Mouse (Mus musculus): ENCODE data around the gene Sfmbt1. TPM values are rescaled to one million over a fixed set of nuclear protein-coding genes. Genes with fewer than 3 reads are reported as not detected.
"Not testable (repeated sequence)": the region's sequence is repeated elsewhere in the genome, so short reads cannot be mapped to it uniquely, and the experiment has no call there.

The Sfmbt1 gene
- polyA plus RNA-seq, 1 experiment from 2014 or later = 12.1 TPM

DNA sequence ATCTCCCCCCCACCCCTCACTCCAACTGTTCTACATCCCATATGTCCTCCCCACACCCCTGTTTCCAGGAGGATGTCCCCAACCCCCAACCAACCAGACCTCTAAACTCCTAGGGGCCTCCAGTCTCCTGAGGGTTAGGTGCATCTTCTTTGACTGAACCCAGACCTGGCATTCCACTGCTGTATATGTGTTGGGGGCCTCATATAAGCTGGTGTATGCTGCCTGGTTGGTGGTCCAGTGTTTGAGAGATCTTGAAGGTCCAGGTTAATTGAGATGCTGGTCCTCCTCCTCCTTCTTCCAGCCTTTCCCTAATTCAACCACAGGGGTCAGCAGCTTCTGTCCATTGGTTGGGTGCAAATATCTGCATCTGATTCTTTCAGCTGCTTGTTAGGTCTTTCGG is 4.0 kb downstream of the Sfmbt1 start:
- H3K27me3 ChIP-seq (replicated peaks) = peaks cover 11% of the 10 kb centered on the region
- not testable (repeated sequence) for H3K9ac ChIP-seq; H3K4me2 ChIP-seq; H3K4me3 ChIP-seq (replicated peaks); ATAC-seq (ENCODE audit: insufficient read depth, low FRiP score, low read depth); H3K9me3 ChIP-seq; H3K36me3 ChIP-seq; H3K4me1 ChIP-seq; H3K27ac ChIP-seq
- 97% methylated on average over 1 of the region's 1 CpGs for WGBS

DNA sequence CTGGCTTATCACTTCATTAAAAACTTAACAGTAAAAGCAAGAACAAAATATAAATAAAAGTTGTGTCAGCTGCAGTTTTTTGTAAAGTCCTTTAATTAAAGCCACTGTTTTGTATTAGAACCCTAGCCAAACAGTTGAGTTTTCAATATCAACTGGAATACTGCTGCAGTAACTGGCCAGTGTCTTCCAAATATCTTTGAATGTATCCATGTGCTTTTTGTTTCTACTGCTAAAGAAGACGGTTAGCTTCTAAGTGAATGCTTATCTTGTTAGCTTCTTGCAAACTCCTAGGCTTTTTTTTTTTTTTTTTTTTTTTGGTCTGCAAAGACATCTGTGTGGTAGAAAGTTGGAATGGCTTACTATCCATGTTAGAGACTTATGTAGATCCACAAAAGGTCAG is 4.9 kb downstream of the Sfmbt1 start:
- H3K36me3 ChIP-seq = no peaks in the 10 kb centered on the region
- no peak overlapping the region for H3K9ac ChIP-seq
- H3K4me2 ChIP-seq = no peak overlapping the region
- no peak overlapping the region for H3K27ac ChIP-seq
- H3K27me3 ChIP-seq (replicated peaks) = peaks cover 9% of the 10 kb centered on the region; the same call in 1 of the 2 replicates
- WGBS = 51% methylated on average over 1 of the region's 1 CpGs
- 0 out of 2 replicates have a peak, but pooled peaks cover 8% of the 10 kb centered on the region for H3K4me1 ChIP-seq
- no peak for ATAC-seq (ENCODE audit: insufficient read depth, low FRiP score, low read depth)
- no peak overlapping the region for H3K4me3 ChIP-seq (replicated peaks)
- H3K9me3 ChIP-seq = no peaks in the 10 kb centered on the region

DNA sequence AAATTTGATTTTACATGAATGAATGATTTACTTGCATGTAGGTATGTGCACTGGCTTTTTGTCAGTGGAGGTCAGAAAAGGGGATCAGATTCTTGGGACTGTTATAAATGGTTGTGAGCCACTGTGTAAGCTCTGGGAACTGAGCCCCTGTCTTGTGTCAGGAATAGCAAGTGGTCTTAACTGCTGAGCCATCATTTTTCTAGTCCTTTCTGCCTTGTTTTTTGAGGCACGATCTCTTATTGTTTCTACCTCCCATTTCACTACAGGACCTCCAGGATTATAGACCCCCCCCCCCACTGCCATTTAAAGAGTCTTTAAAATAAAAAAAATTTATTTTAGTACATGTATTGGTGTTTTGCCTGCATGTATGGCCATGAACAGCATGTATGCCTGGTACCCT is 7.2 kb downstream of the Sfmbt1 start:
- Histone ChIP-seq H3K9me3 (no peaks in the 10 kb centered on the region), H3K36me3 (no peaks in the 10 kb centered on the region), H3K4me2 (no peak overlapping the region), H3K4me1 (no peaks in the 10 kb centered on the region), H3K9ac (no peak overlapping the region), H3K27ac (no peak overlapping the region), H3K27me3 (replicated peaks) (no peaks in the 10 kb centered on the region), H3K4me3 (replicated peaks) (no peak overlapping the region)
- no peak for ATAC-seq (ENCODE audit: insufficient read depth, low FRiP score, low read depth)
- 87% methylated on average over 1 of the region's 1 CpGs for WGBS

DNA sequence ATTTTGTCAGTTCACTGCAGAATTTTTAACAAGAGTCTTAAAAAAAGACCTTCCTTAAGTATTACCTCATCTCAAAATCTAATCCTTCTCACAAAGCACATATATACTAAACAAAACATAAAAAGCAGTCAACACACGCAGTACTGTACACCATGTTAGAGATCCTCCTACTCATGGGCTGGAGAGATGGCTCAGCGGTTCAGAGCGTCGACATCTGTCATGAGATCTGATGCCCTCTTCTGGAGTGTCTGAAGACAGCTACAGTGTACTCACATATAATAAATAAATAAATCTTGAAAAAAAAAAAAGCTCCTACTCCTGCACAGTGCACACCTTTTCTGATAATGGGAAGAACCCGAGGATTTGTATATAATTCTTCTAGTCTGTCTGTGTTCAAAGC is 7.8 kb downstream of the Sfmbt1 start:
- Histone ChIP-seq H3K4me2 (no peak overlapping the region), H3K4me3 (replicated peaks) (no peak overlapping the region), H3K36me3 (no peaks in the 10 kb centered on the region), H3K9me3 (no peaks in the 10 kb centered on the region), H3K9ac (no peak overlapping the region), H3K27me3 (replicated peaks) (no peaks in the 10 kb centered on the region), H3K4me1 (no peaks in the 10 kb centered on the region), H3K27ac (no peak overlapping the region)
- WGBS = 72% methylated on average over 5 of the region's 5 CpGs
- ATAC-seq (ENCODE audit: insufficient read depth, low FRiP score, low read depth) = no peak

DNA sequence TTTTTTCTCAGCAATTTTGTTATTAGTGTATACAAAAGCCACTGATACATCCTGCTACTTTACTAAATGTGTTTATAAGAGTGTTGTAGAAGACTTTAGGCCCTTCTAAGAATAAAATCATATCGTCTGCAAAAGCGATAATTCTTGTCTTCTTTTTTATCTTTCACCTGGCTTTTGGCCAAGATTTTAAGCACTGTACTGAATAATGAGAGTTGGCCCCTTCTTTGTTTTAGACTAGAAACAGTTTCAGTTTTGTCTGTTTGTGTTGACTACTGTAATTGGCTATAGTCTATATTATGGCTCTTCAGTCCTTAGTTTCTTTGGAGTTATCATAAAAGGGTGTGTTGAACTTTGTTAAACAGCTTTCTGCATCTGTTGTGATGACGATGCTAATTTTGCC is 17.2 kb downstream of the Sfmbt1 start:
- Histone ChIP-seq H3K9ac (no peak overlapping the region), H3K9me3 (no peaks in the 10 kb centered on the region), H3K4me3 (replicated peaks) (no peak overlapping the region), H3K36me3 (no peaks in the 10 kb centered on the region), H3K27ac (no peak overlapping the region), H3K27me3 (replicated peaks) (no peaks in the 10 kb centered on the region), H3K4me2 (no peak overlapping the region), H3K4me1 (no peaks in the 10 kb centered on the region)
- ATAC-seq (ENCODE audit: insufficient read depth, low FRiP score, low read depth) = no peak
- WGBS = 57% methylated on average over 3 of the region's 3 CpGs

DNA sequence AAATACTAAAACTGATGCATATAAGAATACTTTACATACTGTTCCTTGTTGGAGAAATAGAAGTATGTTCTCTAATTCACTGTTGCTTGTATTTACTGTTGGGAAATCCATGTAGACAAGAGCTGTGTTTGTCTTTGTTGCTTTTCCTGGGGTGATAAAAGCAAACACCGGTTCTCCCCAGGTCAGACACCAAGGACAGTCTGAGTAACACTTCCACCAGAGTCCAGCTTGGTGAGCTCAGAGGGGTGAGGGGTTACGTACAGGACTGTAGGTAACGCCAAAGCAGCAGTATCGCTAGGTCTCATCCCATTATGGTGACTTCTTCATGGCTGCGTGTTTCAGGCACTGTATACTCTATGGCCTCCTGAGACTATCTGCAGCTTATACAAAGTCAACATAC is 20.0 kb downstream of the Sfmbt1 start:
- Histone ChIP-seq H3K27me3 (replicated peaks) (no peaks in the 10 kb centered on the region), H3K4me2 (no peak overlapping the region), H3K27ac (no peak overlapping the region), H3K9ac (no peak overlapping the region), H3K36me3 (no peaks in the 10 kb centered on the region), H3K4me1 (no peaks in the 10 kb centered on the region), H3K4me3 (replicated peaks) (no peak overlapping the region), H3K9me3 (no peaks in the 10 kb centered on the region)
- no peak for ATAC-seq (ENCODE audit: insufficient read depth, low FRiP score, low read depth)
- WGBS = 91% methylated on average over 5 of the region's 5 CpGs

DNA sequence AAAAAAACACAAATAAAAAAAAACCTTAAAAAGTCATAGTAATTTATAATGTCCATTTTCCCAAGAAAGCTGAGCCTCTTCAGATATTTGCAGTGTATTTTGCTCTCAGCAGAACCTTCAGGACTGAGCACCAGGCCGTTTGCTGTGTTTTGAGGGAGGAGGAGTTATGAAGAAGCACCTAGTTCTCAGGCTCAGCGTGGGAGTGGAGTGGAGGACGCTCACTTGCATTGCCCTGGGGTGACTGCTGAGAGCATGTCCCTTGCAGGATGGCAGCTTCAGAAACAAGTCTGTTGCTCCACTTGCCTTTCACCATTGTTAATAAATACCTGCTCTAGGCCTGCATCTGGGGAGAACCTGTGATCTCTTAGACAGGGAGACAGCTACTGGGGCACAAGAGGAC is 21.2 kb downstream of the Sfmbt1 start:
- Histone ChIP-seq H3K9me3 (no peaks in the 10 kb centered on the region), H3K4me2 (no peak overlapping the region), H3K9ac (no peak overlapping the region), H3K4me1 (no peaks in the 10 kb centered on the region), H3K36me3 (no peaks in the 10 kb centered on the region), H3K27me3 (replicated peaks) (no peaks in the 10 kb centered on the region), H3K27ac (no peak overlapping the region), H3K4me3 (replicated peaks) (no peak overlapping the region)
- WGBS = 65% methylated on average over 3 of the region's 3 CpGs
- ATAC-seq (ENCODE audit: insufficient read depth, low FRiP score, low read depth) = no peak

DNA sequence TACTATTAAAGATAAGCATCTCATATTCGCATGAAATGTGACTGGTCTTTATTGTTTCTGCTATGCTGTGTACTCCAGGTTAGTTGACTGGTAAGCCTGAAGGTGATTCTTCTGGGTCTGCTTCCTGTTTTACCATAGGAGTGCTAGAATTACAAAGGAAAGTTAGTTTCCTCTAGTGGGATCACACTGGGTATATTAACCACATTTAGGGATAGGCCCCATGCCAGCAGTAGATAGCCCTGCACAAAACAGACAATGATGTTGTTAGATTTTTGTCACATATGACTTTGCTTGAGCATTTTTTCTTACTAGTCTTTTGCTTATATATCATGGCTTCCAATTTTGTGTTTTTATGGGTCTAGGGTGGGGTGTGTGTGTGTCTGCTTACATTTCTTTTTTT is 21.8 kb downstream of the Sfmbt1 start:
- Histone ChIP-seq H3K27me3 (replicated peaks) (no peaks in the 10 kb centered on the region), H3K9ac (no peak overlapping the region), H3K9me3 (no peaks in the 10 kb centered on the region), H3K4me3 (replicated peaks) (no peak overlapping the region), H3K4me2 (no peak overlapping the region), H3K36me3 (no peaks in the 10 kb centered on the region), H3K27ac (no peak overlapping the region), H3K4me1 (no peaks in the 10 kb centered on the region)
- ATAC-seq (ENCODE audit: insufficient read depth, low FRiP score, low read depth) = no peak
- WGBS = 72% methylated on average over 1 of the region's 1 CpGs

DNA sequence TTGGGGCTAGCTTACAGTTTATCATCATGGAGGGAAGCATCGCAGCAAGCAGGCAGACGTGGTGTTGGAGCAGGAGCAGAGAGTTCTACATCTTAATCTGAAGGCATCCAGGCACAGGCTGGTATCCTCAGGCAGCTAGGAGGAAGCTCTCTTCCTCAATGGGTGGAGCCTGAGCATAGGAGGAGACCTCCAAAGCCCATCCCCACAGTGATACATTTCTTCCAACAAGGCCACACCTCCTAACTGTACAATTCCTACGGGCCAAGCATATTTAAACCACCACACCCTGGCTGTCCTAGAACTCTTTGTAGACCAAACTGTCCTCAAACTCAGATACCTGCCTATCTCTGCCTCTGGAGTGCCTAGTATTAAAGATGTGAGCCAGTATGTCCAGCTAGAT is 29.2 kb downstream of the Sfmbt1 start:
- H3K27me3 ChIP-seq (replicated peaks) = no peaks in the 10 kb centered on the region
- no peak for ATAC-seq (ENCODE audit: insufficient read depth, low FRiP score, low read depth)
- H3K4me1 ChIP-seq = no peaks in the 10 kb centered on the region
- no peak overlapping the region for H3K4me3 ChIP-seq (replicated peaks)
- no peak overlapping the region for H3K27ac ChIP-seq
- H3K36me3 ChIP-seq = no peaks in the 10 kb centered on the region
- H3K4me2 ChIP-seq = no peak overlapping the region
- H3K9ac ChIP-seq = no peak overlapping the region
- WGBS = 75% methylated on average over 3 of the region's 3 CpGs
- H3K9me3 ChIP-seq = no peaks in the 10 kb centered on the region

DNA sequence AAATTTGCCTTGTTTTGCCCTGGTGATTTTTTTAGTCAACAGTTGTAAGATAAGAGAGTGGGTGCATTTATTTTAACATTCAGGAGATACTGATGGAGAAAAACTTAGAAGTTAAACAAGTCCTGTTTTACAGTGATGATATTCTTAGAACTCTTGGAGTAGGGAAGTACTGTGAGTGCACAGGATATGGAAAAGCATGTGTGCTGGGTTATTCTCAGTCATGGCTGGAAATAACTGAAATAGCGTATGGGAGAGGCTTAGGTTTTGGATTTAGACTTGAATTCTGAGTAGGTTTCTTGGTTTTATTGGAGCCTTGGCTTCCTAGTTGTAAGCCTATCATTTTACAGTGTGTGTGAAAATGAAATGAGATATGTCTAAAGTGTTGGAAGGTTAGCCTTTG is 31.5 kb downstream of the Sfmbt1 start:
- ATAC-seq (ENCODE audit: insufficient read depth, low FRiP score, low read depth) = no peak

DNA sequence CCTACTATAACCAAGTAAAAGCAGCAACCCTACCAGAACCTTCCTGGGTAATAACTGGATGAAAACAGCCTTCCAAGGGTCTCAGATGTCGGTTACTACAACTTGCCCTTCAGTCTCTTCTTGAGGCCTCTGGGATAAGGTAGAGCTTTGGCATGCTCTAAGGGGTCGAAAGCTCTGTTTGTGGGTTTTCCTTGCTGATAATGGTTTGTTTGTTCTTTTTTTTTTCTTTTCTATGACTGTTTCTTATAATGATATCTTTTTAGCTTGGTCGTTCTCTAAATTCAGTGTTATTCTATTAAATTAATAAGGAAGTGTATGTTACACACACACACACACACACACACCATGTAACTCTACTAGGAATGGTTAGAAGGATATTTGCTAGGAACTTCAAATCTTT is 42.6 kb downstream of the Sfmbt1 start:
- H3K4me3 ChIP-seq (replicated peaks) = no peak overlapping the region
- no peak overlapping the region for H3K27ac ChIP-seq
- no peak overlapping the region for H3K4me2 ChIP-seq
- 74% methylated on average over 3 of the region's 3 CpGs for WGBS
- no peaks in the 10 kb centered on the region for H3K36me3 ChIP-seq
- no peaks in the 10 kb centered on the region for H3K4me1 ChIP-seq
- no peak overlapping the region for H3K9ac ChIP-seq
- no peak for ATAC-seq (ENCODE audit: insufficient read depth, low FRiP score, low read depth)
- no peaks in the 10 kb centered on the region for H3K27me3 ChIP-seq (replicated peaks)
- H3K9me3 ChIP-seq = no peaks in the 10 kb centered on the region

More for the DNA sequence above, 31.5 kb downstream of the Sfmbt1 start:
- Histone ChIP-seq H3K9ac (no peak overlapping the region), H3K27ac (no peak overlapping the region), H3K4me1 (no peaks in the 10 kb centered on the region), H3K4me3 (replicated peaks) (no peak overlapping the region), H3K9me3 (no peaks in the 10 kb centered on the region), H3K27me3 (replicated peaks) (no peaks in the 10 kb centered on the region), H3K4me2 (no peak overlapping the region), H3K36me3 (no peaks in the 10 kb centered on the region)
- 98% methylated on average over 1 of the region's 1 CpGs for WGBS

DNA sequence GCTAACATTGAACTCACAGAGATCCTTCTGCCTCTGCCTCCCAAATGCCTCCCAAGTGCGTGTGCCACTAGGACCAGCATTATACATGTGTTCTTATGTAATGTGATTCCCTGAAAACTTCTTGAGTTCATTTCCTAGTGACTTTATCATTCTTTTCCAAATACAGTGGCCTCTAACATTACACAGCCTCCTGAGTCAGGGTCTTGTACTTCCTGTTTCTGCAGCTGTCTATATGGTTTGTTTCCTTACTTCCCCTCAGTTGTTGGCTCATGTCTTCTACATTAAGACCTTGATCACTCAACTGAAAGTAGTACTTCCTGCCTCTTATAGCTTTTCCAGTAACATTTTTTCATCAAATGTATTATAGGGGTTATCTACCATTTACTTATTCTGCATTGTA is 46.6 kb downstream of the Sfmbt1 start:
- Histone ChIP-seq H3K36me3 (no peaks in the 10 kb centered on the region), H3K27ac (no peak overlapping the region), H3K9me3 (no peaks in the 10 kb centered on the region), H3K4me2 (no peak overlapping the region), H3K4me1 (no peaks in the 10 kb centered on the region), H3K9ac (no peak overlapping the region), H3K27me3 (replicated peaks) (no peaks in the 10 kb centered on the region), H3K4me3 (replicated peaks) (no peak overlapping the region)
- WGBS = 92% methylated on average over 1 of the region's 1 CpGs
- ATAC-seq (ENCODE audit: insufficient read depth, low FRiP score, low read depth) = no peak

DNA sequence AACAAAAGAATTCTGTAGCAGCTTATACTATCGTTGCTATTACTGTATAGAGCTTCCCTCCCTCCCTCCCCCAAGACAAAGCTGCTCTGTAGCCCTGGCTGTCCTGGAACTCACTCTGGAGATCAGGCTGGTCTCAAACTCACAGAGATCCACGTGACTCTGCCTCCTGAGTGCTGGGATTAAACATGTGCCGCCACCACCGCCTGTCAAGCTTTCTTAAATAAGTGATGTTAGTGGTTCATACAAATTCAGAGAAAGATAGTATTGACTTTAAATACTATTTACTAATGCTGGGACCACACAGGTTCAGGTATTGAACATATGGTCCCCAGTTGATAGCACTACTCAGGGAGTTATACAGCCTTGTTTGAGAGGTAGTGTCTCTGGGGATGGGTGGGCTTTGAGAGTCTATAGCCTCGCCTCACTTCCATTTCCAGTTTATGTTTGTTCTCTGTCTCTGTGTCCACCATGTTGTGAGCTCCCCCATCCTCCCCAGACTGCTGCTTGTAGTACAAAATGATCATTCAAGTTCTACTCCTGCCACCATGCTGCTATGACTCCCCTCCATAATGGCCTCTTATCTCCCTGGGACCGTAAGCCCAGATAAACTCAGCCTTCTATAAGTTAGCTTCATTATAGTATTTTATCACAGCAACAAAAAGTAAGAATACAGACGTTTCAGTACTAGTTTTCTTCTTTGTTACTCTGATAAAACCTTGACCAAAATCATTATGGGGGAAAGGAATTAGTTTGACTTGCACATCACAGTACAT is 47.7 kb downstream of the Sfmbt1 start:
- WGBS = 83% methylated on average over 7 of the region's 7 CpGs
- Histone ChIP-seq H3K27ac (no peak overlapping the region), H3K4me2 (no peak overlapping the region), H3K9ac (no peak overlapping the region), H3K4me1 (no peaks in the 10 kb centered on the region), H3K9me3 (no peaks in the 10 kb centered on the region), H3K27me3 (replicated peaks) (no peaks in the 10 kb centered on the region), H3K36me3 (no peaks in the 10 kb centered on the region), H3K4me3 (replicated peaks) (no peak overlapping the region)
- no peak for ATAC-seq (ENCODE audit: insufficient read depth, low FRiP score, low read depth)

Measured in stomach, embryonic 15.5 days (tissue).